Mouse (Mus musculus): ENCODE measurements around the gene Gsk3b.

GRCm38 (mm10) chr16:38190531-38190930, 101.7 kb downstream of the Gsk3b start:
- TF ChIP-seq USF2 (conservative IDR thresholded peaks at IDR 0.05; ENCODE audit: low read depth, low read length), result no peak
- TF ChIP-seq CTCF (conservative IDR thresholded peaks at IDR 0.05 in 1 of 2, IDR thresholded peaks at IDR 0.05 in 1 of 2; ENCODE audit: low read depth in 2 of 2, low read length in 2 of 2), result no peak
- TF ChIP-seq ZNF384 (IDR thresholded peaks at IDR 0.05; ENCODE audit: low read depth, low read length), result no peak
- TF ChIP-seq JUN (IDR thresholded peaks at IDR 0.05; ENCODE audit: insufficient read depth, low read depth, low read length), result no peak
- TF ChIP-seq POLR2A (IDR thresholded peaks at IDR 0.05; ENCODE audit: low read depth, low read length), result no peak
- no peak for TF ChIP-seq EP300 (IDR thresholded peaks at IDR 0.05; ENCODE audit: low read length)
- TF ChIP-seq JUND (conservative IDR thresholded peaks at IDR 0.05; ENCODE audit: low read depth, low read length), result no peak
- no peak for TF ChIP-seq MYC (IDR thresholded peaks at IDR 0.05; ENCODE audit: low read depth, low read length)
- TF ChIP-seq USF1 (IDR thresholded peaks at IDR 0.05; ENCODE audit: low read depth, low read length), result no peak
